In the genomic region with DNA sequence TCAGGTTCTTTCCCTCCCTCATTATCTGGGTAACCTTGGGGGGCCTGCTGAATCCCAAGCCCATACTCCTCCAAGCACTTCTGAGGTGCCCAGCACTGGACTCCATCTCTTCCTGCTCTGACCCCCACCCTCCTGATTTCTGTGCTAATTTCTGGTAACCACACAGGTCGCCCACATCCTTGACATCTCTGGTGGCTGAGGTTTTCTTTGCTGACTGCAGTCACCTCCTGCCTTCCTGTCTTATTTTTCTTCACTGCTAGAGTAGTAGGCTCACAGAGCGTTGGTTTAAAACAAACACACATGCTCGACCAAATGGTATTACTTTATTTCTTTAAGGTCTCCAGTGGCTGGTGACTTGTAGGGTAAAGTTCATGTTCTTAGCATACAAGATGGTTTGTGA, we compare ENCODE assay signal across 31 mouse cellular contexts. TPM values are rescaled to one million over a fixed set of nuclear protein-coding genes. Genes with fewer than 3 reads are reported as not detected.
A peak's percentile ranks its signal among the peaks of the same experiment; 100 is the strongest.
DNase-seq lines count a peak whose midpoint lies in the region; ATAC-seq and TF ChIP-seq lines count a peak whose summit lies in the region.
"Had no signal": no experiment of that assay in that cellular context is flagged by ENCODE, and none has a peak within 500 bp of the region (broad histone marks: within the 10 kb centered on the region; RNA-seq: fewer than 3 reads in every experiment).

No protein-coding gene starts in this region.

- peak; percentile 90 for ATAC-seq in CD4-positive, CD25-positive, alpha-beta regulatory T cell, adult 4 months
- ATAC-seq in inflammation-experienced regulatory T-cells, adult 6 months = peak; percentile 93
- ATAC-seq in megakaryocyte-erythroid progenitor cell, adult 5-6 weeks (replicated peaks; ENCODE audit: low FRiP score, low TSS enrichment, poor library complexity, severe bottlenecking) = no peak
- no peak for ATAC-seq in midbrain, postnatal 0 days (ENCODE audit: low FRiP score)
- ATAC-seq: liver, postnatal 0 days had no signal

- DNase-seq in 416B (ENCODE audit: low read depth) = peak; percentile 79
- DNase-seq in thymus, adult 2 months = peak; percentile 45
- no peak for DNase-seq in frontal cortex, postnatal 25 days (ENCODE audit: low spot score in 2 of 2)
- DNase-seq in midbrain, postnatal 0 days (ENCODE audit: low spot score) = no peak
- no peak for DNase-seq in cerebellum, postnatal 25 days
- DNase-seq: adrenal gland, postnatal 36 days; cerebellum, adult 18-20 months; cerebellum, postnatal 36 days; gastrocnemius, adult 2 months; heart, postnatal 36 days; kidney, adult 18-20 months; kidney, postnatal 14 days; left cerebral cortex, postnatal 4 days; liver; liver, postnatal 0 days; lung, postnatal 10 days; right cerebral cortex, postnatal 14 days had no signal

- H3K4me3 ChIP-seq in thymus, adult 2 months (ENCODE audit: control insufficient read depth, insufficient read depth, low read length) = no peak overlapping the region
- H3K4me3 ChIP-seq in midbrain, postnatal 0 days (ENCODE audit: low read depth, low read length) = no peak overlapping the region
- H3K4me3 ChIP-seq: forebrain, embryonic 10.5 days; gastrocnemius, adult 2 months; hindbrain, embryonic 15.5 days; left cerebral cortex, adult 2 months; megakaryocyte, embryonic 14.5 days; stomach, embryonic 15.5 days had no signal

- 1% methylated on average over 3 of the region's 3 CpGs for WGBS in thymus, adult 2 months
- WGBS in midbrain, postnatal 0 days = 71% methylated on average over 3 of the region's 3 CpGs

- H3K27me3 ChIP-seq in thymus, adult 2 months (ENCODE audit: control insufficient read depth, insufficient read depth, low read length) = no peaks in the 10 kb centered on the region
- H3K27me3 ChIP-seq in midbrain, postnatal 0 days (ENCODE audit: insufficient read depth, low read length) = no peaks in the 10 kb centered on the region
- H3K27me3 ChIP-seq: hindbrain, embryonic 15.5 days; stomach, embryonic 15.5 days had no signal

- no peak for TF ChIP-seq CTCF in thymus, adult 2 months (IDR thresholded peaks at IDR 0.05; ENCODE audit: borderline replicate concordance, control insufficient read depth, extremely low read depth, insufficient read depth, low read length, poor library complexity)
- no peak for TF ChIP-seq CTCF in midbrain, postnatal 0 days (IDR thresholded peaks at IDR 0.05)

- no peaks in the 10 kb centered on the region for H3K36me3 ChIP-seq in thymus, adult 2 months (ENCODE audit: control insufficient read depth, insufficient read depth, low read length)
- no peaks in the 10 kb centered on the region for H3K36me3 ChIP-seq in midbrain, postnatal 0 days (ENCODE audit: insufficient read depth, low read length)
- H3K36me3 ChIP-seq: forebrain, embryonic 10.5 days; G1E; hindbrain, embryonic 15.5 days; stomach, embryonic 15.5 days had no signal

- no peaks in the 10 kb centered on the region for H3K9me3 ChIP-seq in midbrain, postnatal 0 days (ENCODE audit: low read length)
- H3K9me3 ChIP-seq: forebrain, embryonic 10.5 days; G1E; hindbrain, embryonic 15.5 days; megakaryocyte, embryonic 14.5 days; stomach, embryonic 15.5 days had no signal

- peaks cover 25% of the 10 kb centered on the region for H3K4me1 ChIP-seq in thymus, adult 2 months (replicated peaks; ENCODE audit: control insufficient read depth, insufficient read depth, low read length)
- H3K4me1 ChIP-seq in midbrain, postnatal 0 days (ENCODE audit: insufficient read depth, low read length) = no peaks in the 10 kb centered on the region

- no peak overlapping the region for H3K9ac ChIP-seq in midbrain, postnatal 0 days (replicated peaks; ENCODE audit: low read length, poor library complexity, severe bottlenecking)
- H3K9ac ChIP-seq: hindbrain, embryonic 15.5 days; liver, postnatal 0 days; stomach, embryonic 15.5 days had no signal

- H3K27ac ChIP-seq in thymus, adult 2 months (ENCODE audit: control insufficient read depth, insufficient read depth, low read length) = peak overlapping the region; percentile 64
- H3K27ac ChIP-seq in midbrain, postnatal 0 days (ENCODE audit: low read depth, low read length) = no peak overlapping the region
- H3K27ac ChIP-seq: forebrain, embryonic 10.5 days; gastrocnemius, adult 2 months; hindbrain, embryonic 15.5 days; left cerebral cortex, adult 2 months; stomach, embryonic 15.5 days had no signal

- no peak overlapping the region for H3K4me2 ChIP-seq in midbrain, postnatal 0 days (ENCODE audit: low read depth, low read length, poor library complexity, severe bottlenecking)
- H3K4me2 ChIP-seq: hindbrain, embryonic 15.5 days; stomach, embryonic 15.5 days had no signal

- no peak for TF ChIP-seq POLR2A in thymus, adult 2 months (IDR thresholded peaks at IDR 0.05; ENCODE audit: control insufficient read depth, extremely low read depth, insufficient read depth, low read length, poor library complexity)

RNA-seq across cellular contexts. Expression of gene Ahnak, which starts 49.1 kb away (rescaled TPM):
- 10 to 100 TPM; 45.2 to 48.9 TPM for polyA plus RNA-seq in CD4-positive, CD25-positive, alpha-beta regulatory T cell, adult 4 months (2017; shearing (Covaris generic))
- polyA plus RNA-seq in inflammation-experienced regulatory T-cells, adult 6 months (2017; shearing (Covaris generic)) = 10 to 100 TPM; 42.4 to 81.3 (median 54.5) TPM
- polyA plus RNA-seq in thymus, adult 2 months (2012; rRNA removed) = 6.0 and 7.9 TPM in 2 replicates
- 1.5 and 9.4 TPM in 2 replicates for total RNA-seq in megakaryocyte-erythroid progenitor cell, adult 5-6 weeks (2014; fragmentation: Nextera tagmentation)
- 7.2 and 24.7 TPM in 2 replicates for total RNA-seq in megakaryocyte-erythroid progenitor cell, adult 5-6 weeks (2017)
- 13.0 and 19.2 TPM in 2 replicates for total RNA-seq in midbrain, postnatal 0 days (2014; rRNA removed)
- polyA plus RNA-seq in midbrain, postnatal 0 days (2015; fragmentation: Nextera tagmentation; extraction: Ambion mirVana) = 4.4 and 5.7 TPM in 2 replicates

RNA-seq across cellular contexts. Expression of gene Scgb1a1, which starts 49.6 kb away (rescaled TPM):
- polyA plus RNA-seq in CD4-positive, CD25-positive, alpha-beta regulatory T cell, adult 4 months (2017; shearing (Covaris generic)) = not detected
- polyA plus RNA-seq in inflammation-experienced regulatory T-cells, adult 6 months (2017; shearing (Covaris generic)) = not detected
- 65.9 and 174 TPM in 2 replicates for polyA plus RNA-seq in thymus, adult 2 months (2012; rRNA removed)
- total RNA-seq in megakaryocyte-erythroid progenitor cell, adult 5-6 weeks (2014; fragmentation: Nextera tagmentation) = not detected in 2 replicates
- total RNA-seq in megakaryocyte-erythroid progenitor cell, adult 5-6 weeks (2017) = not detected in 2 replicates
- not detected in 2 replicates for total RNA-seq in midbrain, postnatal 0 days (2014; rRNA removed)
- not detected in 2 replicates for polyA plus RNA-seq in midbrain, postnatal 0 days (2015; fragmentation: Nextera tagmentation; extraction: Ambion mirVana)
- total RNA-seq: adrenal gland, postnatal 36 days; G1E; gastrocnemius, adult 2 months; granulocyte monocyte progenitor cell, adult 5-6 weeks; heart, postnatal 36 days; layer of hippocampus, adult 8-10 months; left cerebral cortex, adult 2 months had no signal
- polyA plus RNA-seq: C2C12; forebrain, embryonic 10.5 days; G1E; heart, embryonic 14.5 days; hindbrain, embryonic 15.5 days; neural tube, embryonic 14.5 days; stomach, embryonic 15.5 days had no signal

Comparison
In these comparisons a context has a peak if more than half of its experiments do, and no peak if none do; other contexts are left out.
1. DNase-seq: peak in 416B (single experiment) and thymus, adult 2 months (single experiment); none in frontal cortex, postnatal 25 days (0 of 2), midbrain, postnatal 0 days (single experiment) and cerebellum, postnatal 25 days (0 of 2).
2. ATAC-seq: peak in CD4-positive, CD25-positive, alpha-beta regulatory T cell, adult 4 months (single experiment) and inflammation-experienced regulatory T-cells, adult 6 months (single experiment); none in megakaryocyte-erythroid progenitor cell, adult 5-6 weeks (single experiment) and midbrain, postnatal 0 days (single experiment).
3. RNA of gene Scgb1a1, which starts 49.6 kb away (polyA plus RNA-seq): 65.9 to 174 TPM in thymus, adult 2 months; not detected in CD4-positive, CD25-positive, alpha-beta regulatory T cell, adult 4 months, not detected in inflammation-experienced regulatory T-cells, adult 6 months and not detected in midbrain, postnatal 0 days; every median in the first group is over 10 times any median in the second.